Mouse (Mus musculus): ENCODE measurements at regions not wholly inside any gene's neighbourhood (a gene's known extent, or its start where the extent isn't known, plus 50 kb on each side); places are given as distances from the start of the nearest gene placed in this dataset.

GRCm38 (mm10) chr3:19046610-19047009, 581.9 kb downstream of the 1700064H15Rik start:
- in situ Hi-C loops (cut with MboI; ENCODE audit: low pct_ligation_motif_present, low pct_unique_long_range_greater_than_20kb, low sequenced_read_pairs), result no loop called here
- no peaks in the 10 kb centered on the region for H3K9me3 ChIP-seq (replicated peaks; ENCODE audit: low read length)

DNA sequence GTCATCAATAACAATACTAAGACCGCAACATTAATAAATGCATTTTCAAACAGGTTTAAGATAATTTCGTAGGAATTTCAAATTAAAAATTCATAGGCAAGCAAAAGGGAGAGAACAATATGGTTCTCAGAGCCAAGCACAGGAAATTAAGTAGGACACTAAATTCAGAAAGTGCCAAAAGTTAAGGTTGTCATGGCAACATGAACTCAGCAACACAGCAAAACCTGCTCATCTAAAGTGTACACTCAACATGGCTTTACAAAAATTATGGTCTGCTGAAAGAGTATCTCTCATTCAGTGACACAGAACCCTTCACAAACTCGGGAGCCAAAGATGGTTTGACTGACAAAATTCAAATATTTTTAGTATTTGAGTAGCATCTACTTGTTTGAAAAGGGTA, 572.5 kb downstream of the 1700064H15Rik start:
- Histone ChIP-seq H3K27me3 (replicated peaks) (no peaks in the 10 kb centered on the region), H3K36me3 (replicated peaks in 1 of 2; ENCODE audit: control insufficient read depth in 1 of 2, insufficient read depth in 1 of 2, low read length in 1 of 2) (no peaks in the 10 kb centered on the region), H3K9me3 (replicated peaks; ENCODE audit: low read length) (no peaks in the 10 kb centered on the region), H3K4me3 (replicated peaks in 1 of 3; ENCODE audit: low read depth in 2 of 3, low read length in 2 of 3, poor library complexity in 1 of 3) (no peak overlapping the region), H3K27ac (ENCODE audit: insufficient read depth, low read depth) (no peak overlapping the region), H3K9ac (ENCODE audit: insufficient read depth, low read depth) (no peak overlapping the region), H3K4me1 (ENCODE audit: control insufficient read depth in 1 of 2, insufficient read depth in 2 of 2) (no peaks in the 10 kb centered on the region), H3K4me2 (ENCODE audit: insufficient read depth, low read depth, poor library complexity, severe bottlenecking) (no peak overlapping the region), H3K79me2 (replicated peaks; ENCODE audit: control insufficient read depth, extremely low read depth, insufficient read depth, poor library complexity, severe bottlenecking) (no peaks in the 10 kb centered on the region)
- no peak for DNase-seq (ENCODE audit: extremely low read depth)
- in situ Hi-C loops (cut with MboI; ENCODE audit: low pct_ligation_motif_present, low pct_unique_long_range_greater_than_20kb, low sequenced_read_pairs) (no loop called here), dilution Hi-C loops (cut with MboI; ENCODE audit: extremely low pct_ligation_motif_present, extremely low pct_unique_long_range_greater_than_20kb, low sequenced_read_pairs) (no loop called here)
- TF ChIP-seq ZKSCAN1 (IDR thresholded peaks at IDR 0.05; ENCODE audit: borderline replicate concordance, low read depth, low read length), result no peak
- no peak for TF ChIP-seq USF1 (IDR thresholded peaks at IDR 0.05; ENCODE audit: low read depth, low read length)
- TF ChIP-seq IRF4 (IDR thresholded peaks at IDR 0.05; ENCODE audit: low read depth, low read length), result no peak
- TF ChIP-seq PAX5 (IDR thresholded peaks at IDR 0.05; ENCODE audit: low read length), result no peak
- TF ChIP-seq CTCF (conservative IDR thresholded peaks at IDR 0.05 in 1 of 2, IDR thresholded peaks at IDR 0.05 in 1 of 2; ENCODE audit: low read depth in 2 of 2, low read length in 2 of 2), result no peak

More at GRCm38 (mm10) chr3:19046610-19047009, 581.9 kb downstream of the 1700064H15Rik start:
- Histone ChIP-seq H3K79me2 (replicated peaks; ENCODE audit: control insufficient read depth, extremely low read depth, insufficient read depth, poor library complexity, severe bottlenecking) (no peaks in the 10 kb centered on the region), H3K36me3 (replicated peaks in 1 of 2; ENCODE audit: control insufficient read depth in 1 of 2, insufficient read depth in 1 of 2, low read length in 1 of 2) (no peaks in the 10 kb centered on the region), H3K9ac (ENCODE audit: insufficient read depth, low read depth) (no peak overlapping the region), H3K4me3 (replicated peaks in 1 of 3; ENCODE audit: low read depth in 2 of 3, low read length in 2 of 3, poor library complexity in 1 of 3) (no peak overlapping the region), H3K4me1 (ENCODE audit: control insufficient read depth in 1 of 2, insufficient read depth in 2 of 2) (no peaks in the 10 kb centered on the region), H3K27ac (ENCODE audit: insufficient read depth, low read depth) (no peak overlapping the region), H3K4me2 (ENCODE audit: insufficient read depth, low read depth, poor library complexity, severe bottlenecking) (no peak overlapping the region), H3K27me3 (replicated peaks) (no peaks in the 10 kb centered on the region)
- dilution Hi-C loops (cut with MboI; ENCODE audit: extremely low pct_ligation_motif_present, extremely low pct_unique_long_range_greater_than_20kb, low sequenced_read_pairs), result no loop called here
- TF ChIP-seq MAFK (IDR thresholded peaks at IDR 0.05; ENCODE audit: insufficient replicate concordance, low read length) (no peak), ZKSCAN1 (IDR thresholded peaks at IDR 0.05; ENCODE audit: borderline replicate concordance, low read depth, low read length) (no peak), CHD1 (IDR thresholded peaks at IDR 0.05; ENCODE audit: low read depth, low read length) (no peak), MYC (IDR thresholded peaks at IDR 0.05; ENCODE audit: low read depth, low read length) (no peak), JUND (conservative IDR thresholded peaks at IDR 0.05; ENCODE audit: low read depth, low read length) (no peak), TCF12 (IDR thresholded peaks at IDR 0.05; ENCODE audit: low read depth, low read length) (no peak), GABPA (IDR thresholded peaks at IDR 0.05; ENCODE audit: insufficient replicate concordance, low read depth, low read length) (no peak), ZMIZ1 (IDR thresholded peaks at IDR 0.05; ENCODE audit: low read depth, low read length) (no peak), BHLHE40 (IDR thresholded peaks at IDR 0.05; ENCODE audit: low read depth, low read length) (no peak), HCFC1 (IDR thresholded peaks at IDR 0.05; ENCODE audit: low read depth, low read length) (no peak)
- no peak for DNase-seq (ENCODE audit: extremely low read depth)

- no peaks in the 10 kb centered on the region for H3K9me3 ChIP-seq (replicated peaks; ENCODE audit: low read length)
- H3K4me2 ChIP-seq (ENCODE audit: insufficient read depth, low read depth, poor library complexity, severe bottlenecking), result no peak overlapping the region
- H3K9ac ChIP-seq (ENCODE audit: insufficient read depth, low read depth), result no peak overlapping the region
- no peaks in the 10 kb centered on the region for H3K79me2 ChIP-seq (replicated peaks; ENCODE audit: control insufficient read depth, extremely low read depth, insufficient read depth, poor library complexity, severe bottlenecking)
- H3K4me3 ChIP-seq (replicated peaks in 1 of 3; ENCODE audit: low read depth in 2 of 3, low read length in 2 of 3, poor library complexity in 1 of 3), result no peak overlapping the region
- TF ChIP-seq TCF12 (IDR thresholded peaks at IDR 0.05; ENCODE audit: low read depth, low read length) (no peak), MAFK (IDR thresholded peaks at IDR 0.05; ENCODE audit: insufficient replicate concordance, low read length) (no peak), CHD2 (IDR thresholded peaks at IDR 0.05; ENCODE audit: low read length) (no peak), RAD21 (IDR thresholded peaks at IDR 0.05; ENCODE audit: low read depth, low read length) (no peak), JUND (conservative IDR thresholded peaks at IDR 0.05; ENCODE audit: low read depth, low read length) (no peak), MEF2A (IDR thresholded peaks at IDR 0.05; ENCODE audit: borderline replicate concordance, low read depth, low read length) (no peak), EP300 (IDR thresholded peaks at IDR 0.05; ENCODE audit: low read length) (no peak), JUN (IDR thresholded peaks at IDR 0.05; ENCODE audit: insufficient read depth, low read depth, low read length) (no peak)
- no peaks in the 10 kb centered on the region for H3K36me3 ChIP-seq (replicated peaks in 1 of 2; ENCODE audit: control insufficient read depth in 1 of 2, insufficient read depth in 1 of 2, low read length in 1 of 2)
- dilution Hi-C loops (cut with MboI; ENCODE audit: extremely low pct_ligation_motif_present, extremely low pct_unique_long_range_greater_than_20kb, low sequenced_read_pairs) (no loop called here), in situ Hi-C loops (cut with MboI; ENCODE audit: low pct_ligation_motif_present, low pct_unique_long_range_greater_than_20kb, low sequenced_read_pairs) (no loop called here)
- H3K27ac ChIP-seq (ENCODE audit: insufficient read depth, low read depth), result no peak overlapping the region
- no peaks in the 10 kb centered on the region for H3K27me3 ChIP-seq (replicated peaks)
- no peaks in the 10 kb centered on the region for H3K4me1 ChIP-seq (ENCODE audit: control insufficient read depth in 1 of 2, insufficient read depth in 2 of 2)
- no peak for DNase-seq (ENCODE audit: extremely low read depth)
These were observed 571.9 kb downstream of the 1700064H15Rik start for GRCm38 (mm10) chr3:19056623-19057022.

Measured in CH12.LX (cell line).